Mouse (Mus musculus): ENCODE results near the gene Alad.

The Alad gene

DNA sequence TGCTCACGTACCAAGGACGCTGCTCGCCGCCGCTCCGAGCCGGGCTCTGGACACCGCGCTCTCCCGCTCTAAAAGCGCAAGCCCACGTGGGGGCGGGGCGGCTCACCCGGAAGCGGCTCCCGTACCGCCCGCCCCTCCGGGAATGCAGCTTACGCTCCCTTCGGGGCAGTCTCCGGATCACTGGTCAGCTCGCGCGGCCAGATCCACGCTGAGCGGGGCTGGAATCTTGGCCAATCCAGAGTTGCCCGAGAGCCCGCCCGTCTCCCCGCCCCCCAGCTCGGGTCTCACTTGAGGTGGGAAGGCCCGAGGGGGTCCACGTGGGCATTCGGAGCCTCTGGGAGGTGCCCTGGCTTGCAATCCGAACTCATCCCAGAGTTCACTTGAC, at the start of gene Alad:
TSS of gene Alad (minus strand) at position 70 of the 385 bp plus-strand sequence.
- CTCF ChIA-PET: interaction anchor here in 2 of 4 experiments (0.7 to 2.5 kb wide), 2 partner anchors 17 to 213 kb away, joined by 5 to 13 read pairs; partner anchors contain the start of gene Hdhd3 (in 1 of the 2)
- POLR2A ChIA-PET: interaction anchor here in 3 of 4 experiments (0.5 to 6.6 kb wide), 23 partner anchors 10 to 159 kb away, joined by 3 to 91 read pairs (median 7); partner anchors contain the start of genes Cdc26 (in 2 of the 3), Fkbp15 (in 2 of the 3), Hdhd3 (in 2 of the 3) and Prpf4 (in 2 of the 3)

DNA sequence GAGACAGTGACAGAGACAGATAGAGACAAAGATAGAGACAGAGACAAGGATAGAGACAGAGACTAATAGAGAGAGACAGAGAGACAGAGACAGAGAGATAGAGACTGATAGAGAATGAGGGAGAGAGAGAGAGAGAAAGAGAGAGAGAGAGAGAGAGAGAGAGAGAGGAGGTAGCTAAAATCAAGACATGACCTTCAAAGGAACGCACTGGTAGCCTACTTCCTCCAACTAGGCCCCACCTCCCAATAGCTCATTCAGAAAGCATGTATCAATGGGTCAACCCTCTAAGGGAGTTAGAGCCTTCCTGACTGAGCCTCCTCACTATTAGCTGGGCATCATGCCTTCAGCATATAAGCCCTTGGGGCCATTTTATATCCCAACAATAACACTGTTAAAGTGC, 48.6 kb upstream of the Alad start:
- POLR2A ChIA-PET: interaction anchor here in 1 of 4 experiments (0.9 kb wide), 1 partner anchor 19 kb away, joined by 3 read pairs; no protein-coding TSS in a partner anchor
- CTCF ChIA-PET: interaction anchor here in 1 of 4 experiments (0.6 kb wide), 1 partner anchor 290 kb away, joined by 3 read pairs; no protein-coding TSS in a partner anchor

DNA sequence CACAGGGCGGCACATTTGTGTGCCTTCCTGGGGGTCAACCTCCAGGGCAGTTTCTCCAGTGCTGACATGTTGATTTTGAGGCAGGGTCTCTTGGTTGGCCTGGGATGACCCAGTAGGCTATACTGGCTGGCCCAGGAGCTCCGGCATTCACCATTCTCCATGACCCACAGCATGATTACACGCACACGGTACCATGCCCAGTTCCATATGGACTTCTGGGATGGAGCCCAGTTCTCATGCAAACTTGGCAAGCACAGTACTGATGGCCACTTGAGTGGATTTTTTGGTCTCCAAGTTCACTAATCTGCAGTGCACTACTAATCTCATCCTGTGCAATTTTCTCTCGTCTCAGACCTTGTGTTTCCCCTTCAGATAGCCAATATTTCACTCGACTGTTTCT, 48.0 kb upstream of the Alad start:
- ChIA-PET CTCF (no interaction called here), POLR2A (interaction anchor here in 1 of 4 experiments (1.7 kb wide), 1 partner anchor 15 kb away, joined by 5 read pairs; no protein-coding TSS in a partner anchor)

DNA sequence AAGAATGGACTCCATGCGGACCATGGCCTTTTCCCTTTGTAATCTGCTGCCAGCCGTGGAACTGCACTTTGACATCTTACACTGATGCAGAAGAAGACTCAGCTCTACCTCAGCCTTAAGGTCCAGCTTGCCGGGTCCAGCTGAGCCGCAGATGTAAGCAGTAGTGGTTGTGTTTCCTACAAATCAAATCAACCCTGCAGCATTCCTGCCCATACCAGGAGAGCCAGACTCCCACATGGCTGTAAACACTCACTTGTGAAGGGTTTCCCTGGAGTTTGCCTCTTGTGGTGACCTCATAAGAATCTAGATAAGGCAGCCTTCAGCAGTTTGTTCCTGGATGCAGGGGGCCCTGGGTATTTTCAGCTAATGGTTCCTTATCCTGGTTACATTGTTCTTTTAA, 46.8 kb upstream of the Alad start:
- POLR2A ChIA-PET: interaction anchor here in 2 of 4 experiments (0.7 to 1.7 kb wide), 3 partner anchors 14 to 18 kb away, joined by 3 to 5 read pairs (median 3); no protein-coding TSS in a partner anchor
- CTCF ChIA-PET: interaction anchor here in 1 of 4 experiments (7.5 kb wide), 1 partner anchor 129 kb away, joined by 69 read pairs; no protein-coding TSS in a partner anchor

DNA sequence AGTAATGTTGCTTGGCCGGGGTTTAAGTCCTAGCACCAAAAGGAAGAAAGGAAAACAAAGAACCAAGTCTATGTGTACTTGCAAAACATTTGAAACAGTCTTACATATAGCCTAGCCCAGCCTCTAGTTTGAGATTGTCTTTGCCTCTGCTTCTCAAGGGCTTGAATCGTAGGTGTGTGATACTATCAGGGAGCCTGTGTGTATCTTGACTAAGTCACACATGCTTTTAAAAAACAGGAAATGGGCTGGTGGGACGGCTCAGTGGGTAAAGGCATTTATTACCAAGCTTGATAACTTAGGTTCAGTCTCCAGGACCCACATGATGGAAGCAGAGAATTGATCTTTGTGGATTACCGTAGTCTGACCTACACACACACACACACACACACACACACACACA, 42.3 kb upstream of the Alad start:
- ChIA-PET CTCF (interaction anchor here (0.6 to 7.5 kb wide), 12 partner anchors 21 to 475 kb away, joined by 3 to 69 read pairs (median 10); no protein-coding TSS in a partner anchor), POLR2A (no interaction called here)

DNA sequence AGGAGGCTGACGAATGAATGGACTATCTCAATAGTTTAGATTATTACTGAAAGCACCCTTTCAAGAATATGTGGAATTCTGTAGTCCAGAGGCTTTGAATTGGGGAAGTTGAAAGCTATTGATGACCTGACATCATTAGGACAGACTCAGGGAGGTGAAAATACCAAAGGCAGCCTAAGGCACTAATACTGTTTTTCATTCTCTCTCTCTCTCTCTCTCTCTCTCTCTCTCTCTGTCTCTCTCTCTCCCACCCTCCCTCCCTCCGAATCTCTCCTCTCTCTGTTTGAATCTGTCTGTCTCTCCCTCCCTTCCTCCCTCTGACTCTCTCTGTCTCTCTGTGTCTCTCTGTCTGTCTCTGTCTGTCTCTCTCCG, 41.9 kb upstream of the Alad start:
- CTCF ChIA-PET: interaction anchor here (0.7 to 7.5 kb wide), 19 partner anchors 10 to 219 kb away, joined by 3 to 69 read pairs (median 6); no protein-coding TSS in a partner anchor
- POLR2A ChIA-PET: interaction anchor here in 1 of 4 experiments (1.0 kb wide), 1 partner anchor 136 kb away, joined by 4 read pairs; no protein-coding TSS in a partner anchor

DNA sequence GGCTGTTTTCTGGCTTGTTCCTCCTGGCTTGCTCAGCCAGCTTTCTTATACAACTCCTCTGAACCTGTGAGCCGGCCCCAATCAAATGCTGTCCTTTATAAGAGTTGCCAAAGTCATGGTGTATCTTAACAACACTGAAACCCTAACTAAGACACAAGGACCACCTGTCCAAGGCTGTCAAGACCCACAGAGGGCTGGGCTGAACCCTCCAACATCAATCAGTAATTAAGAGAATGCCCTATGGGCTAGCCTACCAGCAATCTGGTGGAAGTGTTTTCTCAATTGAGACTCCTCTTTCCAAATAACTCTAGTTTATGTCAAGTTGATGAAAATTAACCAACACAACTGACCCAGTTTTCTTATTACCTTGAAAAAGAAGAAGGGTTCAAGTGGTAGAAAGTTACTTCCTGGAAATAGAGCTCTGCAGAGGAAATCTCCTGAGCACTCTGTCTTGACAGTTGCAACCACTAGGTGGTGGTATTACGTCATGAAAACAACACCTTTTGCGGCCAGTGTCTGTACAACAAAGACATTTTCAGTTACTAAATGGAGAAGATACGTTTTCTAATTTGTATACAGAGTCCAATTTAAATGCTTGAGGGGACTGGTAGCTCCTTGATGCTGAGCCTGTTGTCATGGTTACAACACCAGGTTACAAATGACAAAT, 41.4 kb upstream of the Alad start:
- ChIA-PET CTCF (interaction anchor here (0.6 to 7.5 kb wide), 26 partner anchors 11 to 219 kb away, joined by 3 to 69 read pairs (median 4); no protein-coding TSS in a partner anchor), POLR2A (interaction anchor here in 1 of 4 experiments (1.0 kb wide), 1 partner anchor 136 kb away, joined by 4 read pairs; no protein-coding TSS in a partner anchor)

DNA sequence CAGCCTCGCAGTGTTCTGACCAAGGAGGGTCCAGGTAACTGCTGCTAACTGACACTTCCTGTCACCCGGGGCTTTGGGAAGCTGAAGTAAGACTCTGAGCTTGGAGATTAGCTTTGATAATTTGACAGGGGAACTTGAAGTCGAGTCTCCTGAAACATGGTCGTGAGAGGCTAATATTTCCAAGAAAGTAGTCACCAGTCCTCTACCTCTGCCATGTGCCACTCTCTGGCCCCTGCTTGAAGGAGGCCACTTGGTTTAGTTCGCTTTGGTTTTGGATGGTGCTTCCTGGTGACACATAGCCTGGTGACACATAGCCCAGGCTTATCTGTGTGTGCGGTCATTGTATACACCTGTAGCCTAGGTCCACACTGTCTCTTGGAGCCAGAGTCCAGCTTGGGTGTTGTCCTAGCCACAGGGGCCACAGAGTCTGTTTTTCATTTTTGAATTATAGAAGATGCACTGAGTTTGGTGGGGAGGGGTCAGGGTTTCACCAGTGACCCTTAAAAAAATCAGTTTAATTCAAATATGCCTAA, 40.1 kb upstream of the Alad start, which contains the start of gene Rgs3:
TSS of gene Rgs3 (plus strand) at position 51 of the 533 bp plus-strand sequence.
- ChIA-PET CTCF (interaction anchor here in 3 of 4 experiments (0.6 to 7.5 kb wide), 4 partner anchors 100 to 202 kb away, joined by 3 to 69 read pairs (median 32); no protein-coding TSS in a partner anchor), POLR2A (no interaction called here)

DNA sequence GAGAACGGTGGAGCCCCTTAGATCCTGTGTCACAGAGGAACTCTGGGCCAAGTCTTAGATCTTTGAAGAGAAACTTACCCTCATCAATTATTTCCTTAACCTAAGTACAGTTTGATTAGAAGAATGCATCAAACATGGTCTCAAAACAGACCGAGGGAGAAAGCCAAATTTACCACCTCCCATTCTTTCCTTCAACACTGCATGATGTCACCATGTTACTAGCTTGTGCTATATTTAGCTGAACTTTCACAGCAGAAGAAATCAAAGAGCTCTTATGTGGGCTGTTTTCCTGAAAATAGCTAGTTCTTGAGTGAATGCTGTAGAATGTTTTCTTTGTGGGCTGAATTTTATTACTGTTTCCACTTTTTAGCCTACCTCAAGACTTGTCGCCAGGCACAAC, 37.7 kb upstream of the Alad start:
- POLR2A ChIA-PET: no interaction called here
- CTCF ChIA-PET: interaction anchor here in 3 of 4 experiments (0.6 to 1.1 kb wide), 4 partner anchors 9 to 224 kb away, joined by 3 to 4 read pairs (median 3); no protein-coding TSS in a partner anchor

DNA sequence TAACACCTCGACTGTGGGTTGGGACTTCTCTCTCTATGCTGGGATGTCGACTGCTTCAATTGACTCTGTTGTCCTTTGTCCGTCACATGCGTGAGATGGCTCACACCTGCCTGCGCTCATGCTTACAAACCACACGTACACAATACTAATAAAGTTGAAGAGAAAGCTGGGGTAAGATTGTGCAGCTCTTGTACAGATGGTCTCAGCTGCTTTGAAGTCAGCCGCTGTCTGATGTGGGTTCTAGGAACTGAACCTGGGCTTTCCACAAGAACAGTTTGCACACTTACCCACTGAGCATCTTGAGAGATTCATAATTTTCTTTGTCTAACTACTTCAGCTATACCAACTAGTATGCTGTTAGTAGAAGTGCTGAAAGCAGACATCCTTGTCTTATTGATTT, 32.2 kb upstream of the Alad start:
- ChIA-PET CTCF (interaction anchor here in 3 of 4 experiments (0.5 to 1.6 kb wide), 6 partner anchors 145 to 229 kb away, joined by 3 to 7 read pairs (median 4); no protein-coding TSS in a partner anchor), POLR2A (no interaction called here)

DNA sequence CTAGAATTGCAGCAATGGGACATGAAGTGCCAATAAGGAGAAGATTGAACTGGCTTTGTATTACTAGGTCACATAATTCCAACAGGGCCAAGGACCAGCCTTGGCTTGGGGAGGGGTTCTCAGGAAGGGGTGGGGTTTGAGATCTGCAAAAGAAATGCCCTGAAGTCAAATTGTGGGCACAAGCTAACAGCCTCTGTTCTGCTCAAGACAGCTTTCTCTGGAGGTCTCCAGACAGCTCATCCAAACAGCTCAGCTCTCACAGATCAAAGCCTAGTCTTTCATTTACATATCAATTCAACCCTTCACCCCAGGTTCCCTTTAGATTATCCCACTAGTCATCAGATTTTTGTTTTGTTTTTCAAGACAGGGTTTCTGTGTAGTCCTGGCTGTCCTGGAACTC, 25.1 kb upstream of the Alad start:
- CTCF ChIA-PET: interaction anchor here in 1 of 4 experiments (0.6 kb wide), 1 partner anchor 10 kb away, joined by 3 read pairs; no protein-coding TSS in a partner anchor
- POLR2A ChIA-PET: interaction anchor here in 2 of 4 experiments (0.5 to 1.7 kb wide), 2 partner anchors 15 to 1003 kb away, joined by 3 to 7 read pairs; no protein-coding TSS in a partner anchor

DNA sequence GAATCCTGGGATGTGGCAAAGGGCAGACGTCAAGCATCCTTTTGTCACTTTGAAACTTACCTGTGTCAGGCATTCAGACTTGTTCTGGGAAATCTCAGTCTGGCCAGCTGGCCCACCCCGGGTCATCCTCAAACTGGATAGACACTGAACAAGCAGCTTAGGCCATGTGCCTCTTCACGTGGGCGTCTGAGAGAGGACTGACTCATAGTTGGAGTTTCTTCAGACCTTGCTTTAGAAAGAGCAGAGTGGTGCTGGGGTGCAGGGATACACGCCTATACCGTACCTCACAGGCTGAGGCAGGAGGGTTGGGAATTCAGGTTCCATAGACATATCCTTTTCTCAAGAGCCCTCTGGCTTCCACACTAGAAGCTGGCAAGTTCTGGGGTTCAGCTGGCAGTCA, 24.1 kb upstream of the Alad start:
- ChIA-PET POLR2A (interaction anchor here in 2 of 4 experiments (0.6 to 1.7 kb wide), 2 partner anchors 14 to 176 kb away, joined by 6 to 7 read pairs; no protein-coding TSS in a partner anchor), CTCF (interaction anchor here in 3 of 4 experiments (0.6 to 0.7 kb wide), 3 partner anchors 9 to 220 kb away, joined by 3 to 6 read pairs (median 3); no protein-coding TSS in a partner anchor)

DNA sequence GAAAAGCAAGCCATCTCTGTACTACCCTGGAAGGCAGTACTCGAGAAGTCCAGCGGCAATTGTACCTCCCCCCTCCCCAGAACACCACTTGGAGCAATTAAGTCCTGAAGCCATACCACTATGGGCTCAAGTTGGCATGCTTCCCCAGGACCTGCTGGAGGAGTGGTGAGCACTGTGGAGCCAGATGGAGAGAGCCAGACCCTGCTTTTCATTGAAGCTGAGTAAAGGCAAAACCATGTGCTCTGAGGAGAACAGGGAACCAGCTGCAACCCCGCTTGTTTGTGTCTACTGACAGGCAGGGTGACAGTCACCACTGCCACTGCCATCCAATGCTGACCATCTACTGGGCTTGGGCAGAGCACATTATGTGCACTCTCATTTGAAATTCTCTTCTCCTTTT, 22.1 kb upstream of the Alad start:
- CTCF ChIA-PET: no interaction called here
- POLR2A ChIA-PET: no interaction called here

DNA sequence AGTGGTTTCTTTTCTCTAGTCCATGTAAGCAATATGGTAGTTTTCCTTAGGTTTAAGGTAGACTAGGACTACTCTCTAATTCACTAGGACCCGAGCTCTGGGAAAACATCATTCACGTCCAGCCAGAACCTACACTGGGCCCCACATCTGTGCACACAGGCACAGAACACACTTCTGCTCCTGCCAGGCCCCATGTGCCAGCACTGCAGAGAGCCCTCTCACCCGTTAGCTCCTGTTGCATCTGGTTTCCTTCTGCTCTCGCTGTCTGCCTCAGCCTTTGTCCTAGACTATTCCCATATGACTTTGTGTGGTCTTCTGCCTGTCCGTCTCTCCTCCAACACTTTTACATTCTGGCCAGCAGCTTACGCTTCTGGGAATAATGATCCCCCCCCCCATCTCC, 14.0 kb upstream of the Alad start:
- POLR2A ChIA-PET: interaction anchor here in 2 of 4 experiments (0.5 to 1.6 kb wide), 3 partner anchors 9 to 236 kb away, joined by 3 to 4 read pairs (median 3); partner anchors contain the start of genes 4933430I17Rik (in 1 of the 2) and Pole3 (in 1 of the 2)
- CTCF ChIA-PET: interaction anchor here in 1 of 4 experiments (0.8 kb wide), 1 partner anchor 164 kb away, joined by 4 read pairs; no protein-coding TSS in a partner anchor

DNA sequence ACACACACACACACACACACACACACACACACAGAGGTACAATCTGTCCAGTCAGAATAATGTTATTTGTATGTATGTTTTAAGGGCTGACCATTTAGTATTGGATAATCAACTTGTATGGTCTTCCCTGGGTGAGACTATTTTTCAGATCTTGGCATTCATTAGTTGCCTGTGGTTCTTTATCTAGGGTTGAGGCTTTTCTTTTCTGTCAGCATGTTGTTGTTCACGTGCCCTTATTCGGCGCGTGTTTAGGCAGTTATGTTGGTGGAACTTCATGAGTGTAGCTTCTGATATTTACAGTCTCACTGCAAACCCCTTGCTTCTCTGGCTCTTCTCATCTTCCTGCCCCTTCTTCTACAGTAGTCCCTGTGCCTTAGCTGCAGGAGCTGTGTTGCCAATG, 7.9 kb upstream of the Alad start:
- POLR2A ChIA-PET: interaction anchor here in 1 of 4 experiments (3.3 kb wide), 1 partner anchor 9 kb away, joined by 14 read pairs; the partner anchor contains the start of gene Alad
- CTCF ChIA-PET: no interaction called here

DNA sequence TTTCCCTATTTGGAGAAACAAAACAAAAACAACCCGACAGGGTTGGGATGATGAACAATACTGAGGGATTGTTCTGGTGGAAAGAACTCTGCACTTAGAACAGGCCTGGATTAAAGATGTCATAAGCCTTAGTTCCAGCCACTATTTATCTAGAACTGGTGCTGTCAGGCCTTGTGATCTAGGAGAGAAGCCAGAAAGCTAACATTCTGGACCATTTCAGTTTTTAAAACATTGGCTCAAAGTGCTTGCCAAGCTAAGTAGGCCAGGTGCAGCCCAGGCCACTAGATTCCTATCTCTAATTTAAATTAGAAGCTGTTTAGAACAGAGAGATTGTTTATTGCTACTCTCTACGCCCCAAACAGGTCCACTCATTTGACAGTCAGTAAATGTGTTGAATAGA, 6.5 kb upstream of the Alad start:
- POLR2A ChIA-PET: interaction anchor here in 2 of 4 experiments (1.1 to 2.5 kb wide), 5 partner anchors 24 to 165 kb away, joined by 3 to 32 read pairs (median 9); partner anchors contain the start of genes Fkbp15 (in 1 of the 2) and Slc31a1 (in 1 of the 2)
- CTCF ChIA-PET: no interaction called here

DNA sequence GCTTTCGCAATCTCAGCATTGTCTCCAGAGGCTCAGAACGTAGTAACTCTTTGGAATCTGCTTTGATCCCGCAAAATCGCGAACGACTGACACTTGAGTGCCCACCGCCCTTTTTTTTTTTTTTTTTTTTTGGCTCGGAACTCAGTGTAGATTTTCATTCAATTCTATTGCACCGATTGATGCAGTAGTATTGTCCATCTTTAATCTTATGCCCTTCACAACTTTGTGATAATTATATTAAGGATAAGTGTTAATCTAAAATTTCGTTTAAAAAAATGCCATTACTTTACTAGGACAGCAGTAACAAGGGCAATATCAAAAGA, 5.7 kb upstream of the Alad start:
- ChIA-PET CTCF (interaction anchor here (0.7 to 1.3 kb wide), 13 partner anchors 9 to 587 kb away, joined by 3 to 10 read pairs (median 4); partner anchors contain the start of gene Zfp37 (in 1 of the 4)), POLR2A (interaction anchor here (0.6 to 2.5 kb wide), 49 partner anchors 8 to 1381 kb away, joined by 3 to 34 read pairs (median 4); partner anchors contain the start of genes Cdc26 (in 4 of the 4), Prpf4 (in 4 of the 4), Bspry (in 2 of the 4) and Hdhd3 (in 2 of the 4))
